Mouse (Mus musculus) cerebellum, postnatal 14 days (tissue): ENCODE measurements around the gene Ap5b1.

Experiments
- DNase-seq, 2 experiments: peaks; one replicate each; pipeline ENCODE4 v3.0.0; 2021; ENCODE audit warnings: mixed read lengths in 2 of 2

Gene Ap5b1

DNA sequence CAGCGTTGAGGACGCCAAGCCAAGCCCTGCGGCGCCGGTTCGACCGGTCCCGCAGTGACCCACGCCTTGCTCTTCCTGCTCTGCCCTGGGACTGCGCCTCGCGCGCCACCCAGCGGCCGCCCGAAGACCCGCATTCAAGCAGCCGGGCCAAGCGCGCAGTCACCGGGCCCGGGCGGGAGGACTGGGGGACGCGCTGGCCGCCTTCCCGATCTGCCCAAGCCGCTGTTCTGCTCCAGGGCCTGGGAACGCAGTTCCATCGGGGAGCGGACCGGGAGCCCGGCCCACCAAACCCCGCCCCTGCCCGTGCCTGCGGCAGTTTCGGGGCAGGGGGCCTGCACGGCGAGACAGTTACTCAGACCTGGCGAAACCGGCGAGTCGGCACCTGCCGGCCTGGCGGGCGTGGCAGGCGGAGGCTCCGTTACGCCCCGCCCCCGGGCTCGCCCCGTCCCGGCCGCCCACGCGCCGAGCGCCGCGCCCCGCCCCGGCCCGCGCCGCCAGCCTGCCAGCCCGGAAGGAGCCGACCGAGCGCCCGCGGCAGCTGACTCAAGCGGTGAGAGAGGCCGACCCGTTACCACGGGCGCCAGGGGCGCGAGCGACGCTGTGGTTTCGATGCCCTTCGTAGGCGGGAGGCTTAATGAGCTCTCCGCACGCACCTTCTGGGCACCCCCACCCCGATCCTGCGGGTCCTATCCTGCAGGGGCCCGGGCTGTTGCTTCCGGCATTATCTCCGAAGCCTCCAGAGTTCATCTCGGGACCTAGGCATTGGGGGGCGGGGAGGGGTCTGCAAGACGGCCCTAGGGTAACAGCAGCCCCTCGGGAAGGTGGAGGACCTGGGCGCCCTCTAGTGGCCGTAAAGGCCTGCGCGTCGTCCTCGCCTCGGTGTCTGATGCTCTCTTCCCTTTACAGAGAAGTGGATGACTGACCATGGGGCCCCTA is at the start of gene Ap5b1:
Ap5b1 (plus strand) TSS at position 492 of the 936 bp plus-strand sequence.
- peak; percentile 94 to 96 for DNase-seq

DNA sequence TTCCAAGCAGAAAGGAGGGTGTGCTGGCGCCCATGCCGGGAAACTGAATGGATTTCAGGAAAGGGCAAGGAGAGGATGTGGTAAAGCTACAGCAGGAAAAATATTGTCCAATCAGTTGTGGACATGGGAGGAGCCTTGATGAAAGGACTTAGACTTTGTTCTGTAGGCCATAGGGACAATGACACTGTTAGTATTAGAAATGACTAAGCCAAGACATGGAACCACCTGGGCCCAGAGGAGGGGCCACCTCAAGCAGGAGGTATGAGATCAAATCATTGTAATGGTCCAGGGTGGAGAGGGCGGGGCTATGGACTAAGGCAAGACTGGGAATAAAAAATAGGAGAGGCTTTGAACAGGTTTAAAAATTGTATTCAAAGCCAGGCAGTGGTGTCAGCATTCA is 49.1 kb upstream of the Ap5b1 start:
- DNase-seq: no peak

DNA sequence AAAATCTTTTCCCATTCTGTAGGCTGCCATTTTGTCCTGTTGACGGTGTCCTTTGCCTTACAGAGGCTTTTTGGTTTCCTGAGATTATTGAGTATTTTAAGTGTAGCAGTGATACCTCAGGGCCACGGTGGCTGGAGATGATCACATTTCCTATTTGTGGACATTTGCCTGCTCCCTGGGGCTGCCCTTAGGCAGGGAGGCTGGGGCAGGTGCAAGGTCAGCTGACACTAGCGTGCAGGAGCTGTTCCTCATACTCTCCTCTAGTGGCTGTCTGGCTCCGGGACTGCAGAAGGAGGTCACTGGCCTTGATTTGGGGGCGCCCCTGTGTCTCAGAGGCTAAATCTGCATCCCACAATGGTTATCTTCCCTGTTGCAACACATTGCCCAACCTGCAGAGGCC is 42.6 kb upstream of the Ap5b1 start:
- DNase-seq: no peak

DNA sequence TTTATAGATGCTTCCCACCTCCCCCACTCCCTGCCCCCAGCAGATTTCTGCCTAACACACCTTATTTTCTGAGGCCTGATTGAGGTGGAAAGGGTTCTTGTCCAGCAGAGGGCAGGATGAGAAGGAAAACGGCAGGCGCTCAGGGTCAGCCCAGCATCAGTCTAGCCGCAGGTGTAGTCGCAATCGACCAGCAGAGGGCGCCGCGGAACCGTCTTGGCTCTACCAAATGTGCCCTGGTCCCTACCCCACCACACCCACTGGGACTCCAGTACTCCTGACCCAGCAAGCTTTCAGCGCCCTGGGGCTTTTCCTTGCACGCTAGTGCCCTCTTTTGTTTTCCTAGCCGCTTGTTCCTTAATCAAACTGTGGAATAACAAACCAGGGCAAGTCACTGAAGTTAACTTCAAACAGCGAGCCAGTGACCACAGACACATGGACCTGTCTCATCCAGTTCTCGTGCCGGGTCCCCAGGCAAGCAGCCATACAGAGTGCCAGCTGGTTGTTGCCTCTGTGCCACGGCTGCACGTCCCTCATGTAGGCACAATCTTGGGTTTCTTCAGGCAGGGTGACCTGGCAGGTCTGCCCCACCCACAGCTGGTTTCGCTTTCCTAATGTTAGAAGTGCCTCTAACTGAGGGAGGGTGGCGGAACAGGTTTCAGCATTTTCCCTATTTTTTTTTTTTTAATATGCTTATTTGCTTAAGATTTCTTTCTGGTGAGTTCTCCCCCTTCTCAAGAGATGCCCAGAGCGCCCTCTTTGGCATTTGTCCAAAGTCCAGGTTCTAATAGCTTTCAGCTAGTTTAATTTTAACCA is 38.3 kb upstream of the Ap5b1 start:
- peak; percentile 98 to 99 for DNase-seq

DNA sequence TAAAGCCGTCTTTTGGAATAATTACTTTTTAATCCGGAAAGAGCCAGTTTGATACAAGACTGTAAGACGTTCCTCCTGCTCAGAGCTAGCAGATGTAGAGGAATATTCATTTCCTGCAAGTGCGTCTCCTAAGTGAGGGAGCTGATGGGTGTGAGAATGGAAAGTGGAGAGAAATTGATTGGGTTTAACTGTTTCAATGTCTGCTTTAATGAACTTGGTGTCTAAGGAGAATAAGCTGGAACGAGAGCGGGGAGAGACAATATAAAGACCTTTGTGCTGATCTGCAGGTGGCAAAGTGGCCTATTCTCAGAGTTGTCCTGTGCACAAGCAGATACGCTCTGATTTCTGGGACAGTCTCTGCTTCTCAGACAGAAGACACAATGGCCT is 37.7 kb upstream of the Ap5b1 start:
- no peak for DNase-seq

DNA sequence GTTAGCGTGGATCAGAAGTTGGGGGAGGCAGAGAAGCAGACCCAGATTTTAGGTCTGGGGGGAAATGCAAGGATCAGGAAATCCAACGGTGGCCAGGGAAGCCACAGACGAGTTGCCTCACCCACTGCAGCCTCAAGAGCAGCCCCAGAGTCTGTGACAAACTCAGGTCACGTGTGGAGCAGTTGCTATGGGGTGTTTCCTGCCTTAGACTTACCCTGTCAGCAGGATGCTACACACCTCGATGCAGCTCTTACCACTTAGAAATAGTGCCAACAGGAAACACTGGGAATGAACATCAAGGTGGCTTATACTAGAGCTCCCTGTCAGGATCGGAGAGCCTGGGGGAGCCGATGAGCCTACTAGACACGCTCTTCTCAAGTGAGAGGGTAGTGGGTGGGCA is 35.3 kb upstream of the Ap5b1 start:
- DNase-seq: no peak

DNA sequence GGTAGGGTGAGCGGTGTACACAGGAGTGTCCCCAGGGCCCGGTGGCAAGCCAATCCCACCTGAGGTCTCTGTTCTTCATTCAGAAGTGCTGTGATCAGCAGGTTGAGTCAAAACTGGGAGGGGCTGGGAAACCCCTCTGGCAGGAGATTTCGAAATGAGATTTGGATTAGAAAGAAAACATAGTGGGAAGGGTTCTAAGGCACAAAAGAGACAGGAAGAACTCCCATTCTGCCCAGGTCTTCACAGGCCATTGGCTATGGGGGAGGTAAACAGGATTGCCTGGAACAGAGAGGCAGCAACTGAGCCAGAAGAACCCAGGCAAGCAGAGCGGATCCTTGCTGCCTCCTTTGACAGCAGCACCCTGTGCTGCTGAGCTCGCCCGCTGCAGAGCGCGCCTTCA is 29.0 kb upstream of the Ap5b1 start:
- DNase-seq: no peak

DNA sequence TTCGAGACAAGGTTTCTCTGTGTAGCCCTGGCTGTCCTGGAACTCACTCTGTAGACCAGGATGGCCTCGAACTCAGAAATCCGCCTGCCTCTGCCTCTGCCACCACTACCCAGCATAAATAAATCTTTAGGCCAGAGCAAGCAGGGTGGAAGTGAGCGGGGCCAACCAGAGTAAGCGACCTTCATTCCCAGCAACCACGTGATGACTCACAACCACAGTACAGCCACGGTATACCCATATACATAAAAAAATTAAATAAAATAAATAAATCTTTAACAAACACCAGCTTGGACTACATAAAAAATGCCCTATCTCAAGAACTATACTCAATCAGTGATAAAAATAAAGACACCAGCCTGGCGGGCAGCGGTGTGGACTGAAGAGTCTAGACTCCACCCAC is 24.5 kb upstream of the Ap5b1 start:
- no peak for DNase-seq

DNA sequence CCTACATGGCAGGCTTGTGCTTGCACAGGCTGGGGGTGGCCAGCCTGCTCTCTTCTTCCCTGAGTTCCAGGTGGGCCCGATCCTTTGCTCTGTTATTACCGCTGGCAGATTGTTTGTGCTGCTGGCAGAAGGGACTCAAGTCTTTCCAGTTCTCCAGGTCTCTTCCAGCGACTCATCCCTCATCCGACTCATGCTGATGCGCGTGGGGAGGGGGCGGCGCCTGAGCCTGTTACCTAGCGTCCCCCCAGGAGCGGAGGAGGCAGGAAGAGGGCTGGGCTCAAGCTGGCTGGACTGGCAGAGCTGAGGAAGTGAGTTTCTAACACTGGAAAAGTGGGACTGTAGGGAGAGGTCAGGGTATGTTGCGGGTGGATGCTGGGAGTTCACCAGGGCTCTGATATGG is 23.8 kb upstream of the Ap5b1 start:
- DNase-seq: no peak

DNA sequence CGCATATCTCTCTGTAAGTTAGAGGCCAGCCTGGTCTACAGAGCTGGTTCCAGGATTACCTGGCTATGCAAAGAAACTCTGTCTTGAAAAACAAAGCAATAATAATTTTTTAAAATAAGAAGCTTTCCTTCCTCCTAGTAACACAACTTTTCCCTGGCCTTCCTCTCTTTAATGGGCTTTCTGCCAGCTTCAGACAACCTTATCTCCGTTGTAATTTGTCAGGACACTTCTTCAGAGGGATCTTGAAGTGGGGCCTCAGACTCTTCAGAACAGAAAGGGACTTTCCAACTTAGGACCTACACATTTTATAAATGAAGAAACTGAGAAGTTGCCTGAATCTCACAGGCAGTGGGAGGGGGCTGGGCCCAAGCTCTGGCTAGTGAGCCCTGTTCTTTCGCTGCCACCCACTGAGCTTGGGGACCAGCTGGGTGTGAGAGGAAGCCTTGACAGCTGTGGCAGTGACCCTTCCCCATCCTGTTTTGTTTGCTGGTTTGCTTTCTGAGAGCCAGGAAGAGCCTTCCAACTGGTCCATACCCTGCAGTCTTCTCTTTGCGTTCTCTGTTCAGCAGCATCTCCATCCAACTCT is 20.3 kb upstream of the Ap5b1 start:
- DNase-seq: no peak

DNA sequence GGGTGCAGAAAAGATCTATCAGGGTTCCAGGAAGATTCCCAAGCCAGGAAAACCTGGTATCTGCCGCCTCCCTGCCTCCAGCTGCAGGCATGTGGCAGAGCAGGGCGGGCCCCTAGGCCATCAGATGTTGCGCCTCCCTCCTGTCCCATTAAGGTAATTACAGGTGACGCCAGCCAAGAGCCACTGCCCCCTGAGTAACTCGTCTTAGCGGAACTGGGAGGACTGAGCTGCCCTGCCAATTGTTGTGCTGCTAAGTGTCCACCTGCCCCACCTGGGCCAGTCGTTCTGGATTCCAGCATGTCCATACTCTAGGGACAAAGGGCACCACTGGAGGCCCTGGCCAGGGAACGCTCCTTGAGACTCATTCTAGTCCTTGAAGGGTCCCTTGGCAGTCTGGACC is 14.0 kb upstream of the Ap5b1 start:
- DNase-seq: no peak

DNA sequence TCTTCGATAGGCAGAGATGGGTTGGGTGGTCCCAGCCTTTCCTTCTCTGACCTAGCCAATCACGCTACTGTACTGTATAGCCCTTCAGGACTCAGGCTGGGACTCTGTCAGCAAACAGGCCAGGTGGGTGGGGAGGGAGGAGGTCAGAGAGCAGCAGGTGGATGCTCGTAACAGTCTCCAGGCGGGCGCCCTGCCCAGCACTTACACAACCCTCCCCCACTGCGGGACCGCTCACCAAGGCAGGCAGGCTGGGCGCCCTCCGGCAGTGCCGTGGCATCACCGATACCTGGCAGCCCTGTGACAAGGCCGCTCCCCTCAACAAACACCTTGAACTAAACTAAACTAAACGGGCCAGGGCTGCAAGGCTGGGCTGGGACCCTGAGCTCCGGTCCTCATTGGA is 13.6 kb upstream of the Ap5b1 start:
- DNase-seq: no peak

DNA sequence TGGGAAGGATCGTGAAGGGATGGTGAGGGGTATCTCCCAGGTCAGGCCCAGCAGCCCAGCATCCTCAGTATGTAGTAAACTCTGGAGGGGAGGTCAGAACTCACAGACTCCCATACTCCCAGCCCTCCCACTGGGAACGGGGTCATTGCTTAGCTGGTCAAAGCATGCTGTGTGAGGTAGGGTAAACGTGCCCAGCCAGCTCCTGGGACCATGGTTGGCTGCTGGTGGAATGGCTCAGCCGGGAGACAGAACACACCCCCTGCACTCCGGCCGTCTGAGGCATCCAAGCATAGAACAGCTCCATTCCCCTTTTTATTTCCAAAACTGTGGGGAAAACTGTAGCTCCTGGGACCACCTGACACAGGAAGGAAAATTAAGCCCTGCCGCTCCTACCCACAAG is 9.7 kb upstream of the Ap5b1 start:
- no peak for DNase-seq

DNA sequence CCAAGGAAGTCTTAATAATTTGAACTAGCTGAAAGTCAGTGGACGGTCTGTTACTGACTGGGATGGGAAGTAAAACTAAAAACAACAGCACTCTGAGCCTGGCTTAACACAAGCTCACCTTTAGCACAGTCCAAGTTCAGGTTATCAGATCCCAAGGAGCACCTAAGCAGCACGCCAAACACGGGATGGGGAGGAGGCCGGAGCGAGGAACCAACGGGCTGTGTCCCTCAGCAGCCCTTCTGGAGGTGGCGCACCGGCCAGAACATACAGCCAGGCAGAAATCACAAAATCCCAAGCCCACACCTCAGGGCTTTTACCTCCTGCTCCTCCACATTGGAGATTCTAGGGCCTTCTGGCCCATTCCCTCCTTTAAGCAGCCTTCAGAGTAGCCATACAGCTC is 9.1 kb upstream of the Ap5b1 start:
- no peak for DNase-seq

DNA sequence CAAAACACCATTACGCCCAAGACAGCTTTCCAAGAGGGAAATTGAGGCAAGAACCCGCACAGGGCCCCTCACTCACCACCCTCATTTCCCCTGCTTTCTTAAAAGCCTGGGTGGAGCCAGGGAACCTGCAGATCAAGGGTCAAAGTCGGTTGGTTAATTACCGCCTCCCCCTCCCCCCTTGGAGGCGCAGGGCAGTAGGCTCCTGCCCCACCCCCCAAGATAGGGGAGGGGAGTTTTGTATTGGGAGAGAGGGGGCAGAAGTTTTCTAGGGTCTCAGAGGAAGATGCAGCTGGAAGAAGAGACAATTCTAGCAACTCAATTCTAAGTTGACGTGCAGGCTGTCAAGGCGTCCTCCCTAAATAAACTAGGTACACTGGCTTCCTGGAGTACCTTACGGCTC is 8.6 kb upstream of the Ap5b1 start:
- no peak for DNase-seq

DNA sequence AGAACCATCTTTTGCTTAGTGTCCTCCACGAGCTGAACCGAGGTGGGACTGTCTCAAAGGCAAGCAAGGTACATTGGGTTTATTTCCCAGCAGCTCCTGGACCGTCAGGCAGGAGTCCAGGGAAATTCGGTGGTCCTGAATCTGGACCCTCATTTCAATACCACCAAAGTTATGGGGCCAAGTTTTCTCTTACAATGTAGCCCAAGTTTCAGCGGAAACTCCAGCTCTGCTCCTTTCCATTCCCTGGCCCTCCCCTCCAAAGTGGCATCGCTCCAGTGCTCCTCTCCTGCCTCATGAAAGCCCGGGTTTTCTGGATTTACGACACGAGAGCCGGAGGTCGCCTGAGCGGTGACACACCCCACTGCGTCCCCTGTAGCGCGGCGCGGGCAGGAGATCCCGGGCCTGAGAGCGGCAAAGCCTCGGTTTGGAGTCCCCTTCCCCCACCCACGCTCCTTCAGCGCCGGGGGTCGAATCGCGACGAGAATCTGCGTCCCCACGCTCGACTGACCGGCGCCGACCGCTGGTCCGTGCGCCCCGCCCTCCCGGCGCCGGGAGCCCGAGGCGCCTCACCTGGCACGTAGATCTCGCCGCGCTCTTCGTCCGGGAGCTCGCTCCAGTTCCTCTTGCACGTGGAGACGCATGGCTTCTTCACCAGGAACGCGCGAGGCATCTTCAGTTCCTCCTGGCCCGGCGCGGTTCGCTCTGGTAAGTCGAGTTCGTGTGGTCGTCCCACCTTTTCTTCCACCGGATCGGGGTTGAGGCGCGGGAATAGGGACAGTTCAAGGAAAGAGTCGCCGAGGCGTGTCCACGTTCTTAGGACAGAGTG is 8.0 kb upstream of the Ap5b1 start:
- DNase-seq: peak in 1 of 2 experiments; percentile 21

DNA sequence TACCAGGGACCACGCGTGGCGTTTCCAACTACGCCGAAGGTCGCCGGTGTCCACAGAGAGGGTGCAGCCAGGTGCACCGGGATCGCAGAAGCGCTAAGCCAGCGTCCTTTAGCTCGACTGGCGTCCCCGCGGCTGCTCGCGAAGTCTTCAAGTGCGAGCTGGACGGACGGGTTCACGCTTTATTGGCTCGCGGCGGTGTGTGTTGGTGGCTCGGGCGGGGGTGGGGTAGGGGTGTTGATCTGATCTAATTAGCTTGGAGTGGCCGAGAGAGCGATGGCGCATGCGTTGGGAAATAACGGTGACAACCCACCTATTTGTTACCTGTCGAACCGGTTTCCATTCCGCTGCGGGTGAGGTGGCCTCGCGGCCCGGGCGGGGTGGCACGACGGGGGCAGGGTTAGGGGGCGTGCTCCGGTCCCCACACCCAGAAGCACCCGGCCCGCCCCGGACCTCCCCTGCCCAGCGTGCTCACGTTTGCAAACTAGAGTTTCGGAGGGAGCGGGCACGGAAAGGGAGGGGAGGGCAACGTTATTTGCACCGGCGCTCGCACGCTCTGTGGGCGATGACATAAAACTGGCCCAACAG is 7.3 kb upstream of the Ap5b1 start, which contains the start of gene Ovol1:
Ovol1 (minus strand) TSS at position 190 of the 585 bp plus-strand sequence.
- peak; percentile 16 to 19 for DNase-seq

DNA sequence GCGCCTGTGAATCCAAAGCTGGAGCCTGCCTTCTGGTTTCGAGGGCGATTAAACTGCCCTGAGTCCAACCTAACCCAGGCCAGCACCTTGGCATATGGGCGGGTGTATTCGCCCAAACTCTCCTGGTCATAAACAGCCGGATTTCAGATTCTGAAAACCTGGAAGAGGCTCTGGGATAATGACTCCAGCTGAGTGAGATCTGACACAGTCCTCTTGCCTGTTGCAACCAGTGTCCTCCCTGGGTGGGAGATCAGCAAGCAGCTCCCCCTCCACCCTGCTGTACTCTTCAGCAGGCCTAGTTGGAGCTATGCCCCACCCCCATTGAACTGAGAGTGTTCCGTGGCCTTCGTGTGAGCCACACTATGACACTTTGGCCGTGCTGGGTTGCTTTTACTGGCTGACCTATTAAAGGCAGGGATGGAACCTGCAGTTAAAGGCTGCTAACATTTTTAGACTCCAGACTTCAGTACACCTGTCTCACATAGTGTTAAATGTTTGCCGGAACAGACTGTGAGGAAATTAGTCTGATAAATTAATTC is 6.5 kb upstream of the Ap5b1 start:
- no peak for DNase-seq

DNA sequence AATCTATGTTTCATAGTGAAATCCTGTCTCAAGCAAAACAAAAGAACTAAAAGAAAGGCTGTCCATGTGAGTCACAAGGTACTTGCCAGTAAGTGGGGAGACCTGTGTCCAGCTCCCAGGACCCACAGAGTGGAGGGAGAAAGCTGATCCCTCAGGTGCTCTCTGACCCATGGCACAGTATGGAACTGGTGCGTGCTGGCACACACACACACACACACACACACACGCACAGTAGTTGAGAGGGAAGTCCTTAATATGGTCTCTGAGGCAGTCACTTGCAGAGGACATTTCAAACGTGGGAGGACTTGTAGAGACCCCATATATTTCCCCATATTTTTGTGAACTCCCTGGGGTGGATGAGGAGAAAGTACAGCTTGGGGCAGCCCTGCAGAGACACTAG is 5.9 kb upstream of the Ap5b1 start:
- DNase-seq: no peak

DNA sequence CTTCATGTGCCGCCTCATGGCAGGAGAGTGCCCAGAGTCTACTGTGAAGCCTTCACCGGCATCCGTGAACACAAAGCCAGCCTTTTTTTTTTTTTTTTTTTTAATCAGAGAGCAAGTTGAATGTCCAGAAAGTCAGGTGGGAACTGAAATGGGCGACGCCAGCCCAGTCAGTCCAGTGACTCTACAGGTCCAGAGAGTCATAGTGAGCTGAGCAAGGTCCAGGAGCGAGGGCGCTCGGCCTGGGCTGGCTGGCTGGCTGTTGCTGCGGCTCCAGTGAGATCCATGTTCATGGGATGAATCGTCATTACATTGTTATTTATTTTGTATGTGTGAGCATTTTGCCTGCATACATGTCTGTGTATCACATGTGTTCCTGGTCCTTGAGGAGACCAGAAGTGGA is 5.0 kb upstream of the Ap5b1 start:
- DNase-seq: no peak

DNA sequence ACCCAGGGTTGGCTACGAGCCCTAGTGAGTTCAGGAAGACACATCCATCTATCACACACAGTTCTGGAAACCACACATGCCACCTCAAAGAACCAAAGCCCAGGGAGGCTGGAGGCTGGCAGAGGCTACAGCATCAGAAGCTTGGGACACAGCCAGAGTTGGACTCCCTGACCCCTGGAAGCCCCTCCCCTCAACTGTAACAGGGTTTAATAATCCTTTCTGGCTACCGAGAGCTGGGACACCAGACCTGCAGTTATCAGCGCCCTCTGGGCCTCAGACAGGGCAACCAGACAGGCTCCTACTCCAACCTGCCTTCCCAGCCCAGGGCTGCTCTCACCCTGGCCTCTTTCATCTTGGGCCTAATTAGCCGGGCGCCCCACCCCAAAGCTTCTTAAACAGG is 1.5 kb upstream of the Ap5b1 start:
- peak in 1 of 2 experiments; percentile 10 for DNase-seq

DNA sequence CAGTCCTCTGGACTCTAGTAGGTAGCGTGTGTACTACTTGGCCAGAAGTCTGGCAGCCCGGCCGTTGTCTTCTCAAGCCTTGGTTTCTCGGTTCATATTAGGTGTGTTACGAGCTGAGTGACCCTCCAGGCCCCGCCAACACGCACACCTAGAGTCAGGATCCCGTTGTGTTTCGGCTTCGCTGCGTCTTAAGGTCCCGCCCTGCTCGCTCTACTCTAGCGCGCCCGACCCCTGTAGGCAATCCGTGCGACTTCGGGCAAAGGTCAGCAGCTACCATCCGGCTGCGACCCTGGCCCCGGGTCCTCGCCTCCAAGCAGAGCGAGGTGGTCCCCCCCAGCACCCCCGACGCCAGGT is 668 bp upstream of the Ap5b1 start:
- DNase-seq: no peak
